Mouse (Mus musculus): ENCODE data around the gene Tulp2. TPM values are rescaled to one million over a fixed set of nuclear protein-coding genes. Genes with fewer than 3 reads are reported as not detected.

The Tulp2 gene
- polyA plus RNA-seq (2015; fragmentation: Illumina TruSeq; extraction: RNeasy Lipid Tissue Mini Kit (QIAGEN cat#74804); ENCODE audit: low read depth, low replicate concordance) = 0.27 TPM

DNA sequence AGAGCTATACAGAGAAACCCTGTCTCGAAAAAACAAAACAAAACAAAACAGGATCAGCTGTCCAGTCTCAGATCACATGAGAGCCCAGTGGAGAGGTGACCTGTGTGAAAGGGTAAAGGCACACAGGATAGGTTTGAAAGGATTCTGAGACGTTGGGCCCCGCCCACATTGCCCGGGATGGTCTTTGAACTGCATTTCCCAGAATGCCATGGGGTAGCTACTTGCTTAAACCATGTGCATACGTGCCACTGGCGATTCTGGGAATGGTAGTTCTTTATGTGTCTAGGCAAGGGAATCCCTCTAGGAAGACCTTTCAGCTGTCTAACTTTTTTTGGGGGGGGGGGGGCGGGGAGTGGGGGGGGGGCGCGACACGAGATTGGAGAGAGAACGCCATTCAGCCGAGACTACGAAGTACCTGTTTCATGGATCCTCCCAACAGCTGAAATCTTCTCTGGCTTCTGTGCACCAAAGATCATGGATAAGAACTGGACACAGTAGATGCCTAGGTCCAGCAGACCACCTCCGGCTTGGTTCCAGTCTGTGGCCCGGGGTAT is at the start of gene Tulp2:
Gene Tulp2 (plus strand): TSS at position 504 of the 554 bp plus-strand sequence.

GRCm38 (mm10) chr7:45434203-45435015 is 47.3 kb upstream of the Tulp2 start, which contains the start of gene Gys1:
TSS of gene Gys1 (plus strand) at chr7:45434844.

DNA sequence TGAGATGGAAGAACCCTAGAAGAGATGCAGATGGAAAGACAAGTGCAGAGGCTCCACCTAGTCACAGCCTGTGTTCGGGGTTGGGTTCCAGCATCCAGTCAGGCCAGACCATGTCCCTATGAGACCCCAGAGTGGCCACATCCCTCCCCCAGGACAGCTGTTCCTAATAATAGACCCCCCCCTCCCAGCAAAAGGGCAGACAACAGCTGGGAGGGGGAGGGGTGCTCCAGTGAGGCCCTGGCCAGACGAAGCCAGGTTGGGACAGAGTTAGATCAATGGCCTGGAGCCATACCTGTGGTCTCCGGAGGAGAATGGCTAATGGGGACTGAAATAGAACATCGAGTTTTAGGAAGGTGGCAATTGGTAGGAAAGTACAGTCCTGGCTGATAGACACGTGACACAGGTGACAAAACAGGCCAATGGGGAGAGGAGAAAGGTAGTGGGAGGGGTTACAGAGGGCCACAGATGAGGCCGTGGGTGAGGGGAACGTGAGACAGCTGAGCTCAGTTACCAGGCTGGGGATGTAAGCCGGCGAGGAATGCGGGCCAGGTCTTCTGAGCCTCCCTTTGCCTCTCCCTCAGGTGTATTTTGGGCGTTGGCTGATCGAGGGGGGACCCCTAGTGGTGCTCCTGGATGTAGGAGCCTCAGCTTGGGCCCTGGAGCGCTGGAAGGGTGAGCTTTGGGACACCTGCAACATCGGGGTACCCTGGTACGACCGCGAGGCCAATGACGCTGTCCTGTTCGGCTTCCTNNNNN is 44.0 kb upstream of the Tulp2 start, which contains the start of gene Ruvbl2:
Gene Ruvbl2 (minus strand): TSS at position 576 of the 756 bp plus-strand sequence.

DNA sequence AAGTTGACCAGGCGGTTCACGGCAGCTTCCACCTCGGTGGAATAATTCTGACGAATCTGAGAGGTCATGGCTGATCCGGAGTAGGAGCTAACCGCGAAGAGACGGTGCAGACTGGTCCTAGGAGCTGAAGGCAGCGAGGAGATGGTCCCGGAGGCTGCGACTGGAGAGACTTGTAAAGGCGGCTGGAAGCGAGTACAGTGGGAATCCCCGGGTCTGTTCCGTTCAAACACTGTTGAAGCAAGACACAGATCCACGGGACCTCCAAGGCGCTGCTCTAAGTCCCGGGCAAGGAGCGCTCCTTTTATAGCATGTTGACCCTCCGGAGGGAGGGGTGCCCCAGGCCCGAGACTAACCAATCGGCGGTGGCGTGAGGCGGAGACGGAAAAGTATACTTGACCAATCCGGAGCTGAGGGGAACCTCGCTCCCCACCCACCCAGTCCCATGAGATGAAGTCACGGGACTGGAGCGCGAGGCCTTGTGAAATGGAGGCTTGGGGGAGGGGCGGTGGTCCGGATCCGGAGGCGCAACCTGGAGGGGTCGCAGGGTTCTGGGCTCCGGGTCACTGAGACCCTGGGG is 22.0 kb upstream of the Tulp2 start, which contains the start of gene Ftl1:
Gene Ftl1 (minus strand): TSS at position 321 of the 577 bp plus-strand sequence.

GRCm38 (mm10) chr7:45466283-45467089 is 15.2 kb upstream of the Tulp2 start, which contains the start of gene Bax:
TSS of gene Bax (minus strand) at chr7:45466898.

DNA sequence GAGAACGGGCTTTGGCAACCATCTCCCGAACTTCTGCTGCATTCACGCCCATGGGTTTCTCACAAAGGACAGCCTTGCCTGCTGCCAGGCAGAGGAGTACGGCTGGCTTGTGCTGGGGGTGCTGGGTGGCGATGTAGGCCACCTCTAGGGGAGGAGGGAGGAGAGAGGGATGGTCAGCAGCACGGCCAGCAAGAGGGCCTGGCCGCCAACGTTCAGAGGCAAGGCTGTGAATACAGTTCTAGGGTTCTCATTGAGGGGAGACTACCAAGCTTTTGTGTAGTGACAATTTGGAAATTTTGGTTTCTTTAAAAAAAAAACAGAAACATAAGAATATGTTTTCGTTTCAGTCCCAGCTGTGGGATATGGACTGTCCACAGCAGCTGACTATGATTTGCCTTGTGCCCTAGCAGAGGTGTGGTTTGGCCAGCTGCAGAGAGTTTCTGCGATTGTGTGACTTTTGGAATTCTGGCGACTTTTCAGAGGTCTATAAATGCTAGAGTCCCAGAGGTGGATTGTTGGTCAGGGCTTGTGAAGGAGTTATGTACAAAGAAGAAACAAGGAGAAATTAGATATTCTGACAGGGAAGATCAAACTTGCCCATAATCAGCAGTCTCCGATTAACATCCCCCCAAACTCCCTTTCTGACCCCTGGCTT is 5.2 kb downstream of the Tulp2 start, which contains the start of gene Gm45808:
Gene Gm45808 (minus strand): TSS at position 51 of the 655 bp plus-strand sequence.

GRCm38 (mm10) chr7:45488293-45489204 is 6.9 kb downstream of the Tulp2 start, which contains the start of gene Dhdh:
TSS of gene Dhdh (minus strand) at chr7:45488805.

GRCm38 (mm10) chr7:45509912-45510787 is 28.5 kb downstream of the Tulp2 start, which contains the start of gene Nucb1:
TSS of gene Nucb1 (minus strand) at chr7:45510406.

DNA sequence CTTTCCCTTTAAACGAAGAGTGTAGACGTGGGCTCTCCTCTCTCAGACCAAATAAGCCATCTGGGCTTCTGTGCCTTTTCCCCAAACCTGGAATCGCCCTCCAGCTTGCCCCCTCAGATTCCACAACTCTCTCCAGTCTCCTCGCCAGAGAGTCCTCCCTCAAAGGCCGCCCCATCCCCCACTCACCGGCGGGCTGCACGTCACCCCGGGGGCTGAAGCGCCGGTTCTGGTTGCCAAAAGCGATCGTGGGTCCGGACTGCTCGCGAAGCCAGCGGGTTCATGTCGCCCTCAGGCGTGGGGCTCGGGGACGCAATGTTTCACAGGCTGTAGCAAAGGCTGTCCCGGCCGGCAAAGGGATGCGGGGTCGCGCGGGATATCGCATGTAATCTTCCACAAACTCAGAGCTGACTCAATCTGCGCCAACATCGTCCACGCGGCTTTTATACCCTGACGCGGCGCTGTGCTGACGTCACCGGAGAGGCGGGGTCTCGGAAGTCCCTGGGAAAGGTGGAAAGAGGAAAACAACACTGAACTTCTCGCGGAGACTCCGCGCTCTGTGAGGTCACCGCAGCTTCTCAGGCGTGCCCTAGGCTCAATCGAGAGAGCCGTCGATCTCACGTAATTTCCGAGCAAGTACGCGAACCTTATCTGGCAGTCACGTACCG is 44.3 kb downstream of the Tulp2 start, which contains the start of the genes Ppp1r15a and Plekha4:
Gene Ppp1r15a (minus strand): TSS at position 460 of the 665 bp plus-strand sequence.
Gene Plekha4 (plus strand): TSS at position 522 of the 665 bp plus-strand sequence.

GRCm38 (mm10) chr7:45554744-45555143 is 73.1 kb downstream of the Tulp2 start, which contains the start of gene Hsd17b14:
TSS of gene Hsd17b14 (plus strand) at chr7:45554893.

DNA sequence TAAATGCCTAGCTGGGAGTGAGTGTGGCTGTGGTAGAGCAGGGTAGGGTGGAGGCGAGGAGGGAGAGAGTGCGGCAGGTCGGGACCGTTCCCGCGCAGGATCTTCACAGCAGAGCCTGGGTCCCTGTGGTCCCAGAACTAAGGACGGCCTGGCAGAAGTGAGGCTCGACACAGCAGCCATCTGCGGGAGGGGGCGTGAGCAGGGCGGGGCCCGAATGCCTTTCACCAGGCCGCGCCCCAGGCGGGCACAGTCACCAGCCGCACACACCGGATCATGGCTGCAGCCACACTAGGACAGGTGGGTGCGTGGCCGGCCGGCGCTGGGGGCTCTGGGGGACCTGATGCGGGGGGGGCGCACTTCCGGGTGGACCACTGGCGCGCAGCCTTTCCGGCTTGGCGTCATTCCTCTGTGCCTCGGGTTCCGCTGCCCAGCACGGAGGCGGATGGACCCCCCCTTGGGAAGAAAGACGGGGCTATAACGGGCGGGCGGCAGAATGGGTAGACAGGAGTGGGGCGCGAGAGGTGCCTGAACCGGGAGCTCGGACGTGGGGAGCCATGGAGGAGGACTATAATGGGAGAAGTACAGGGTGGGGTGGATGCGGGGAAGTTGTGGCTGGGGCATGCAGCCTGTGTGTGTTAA is 88.5 kb downstream of the Tulp2 start, which contains the start of gene Bcat2:
Gene Bcat2 (plus strand): TSS at position 51 of the 639 bp plus-strand sequence.

Other genes starting within 250 kb of the Tulp2 start
- 3.8 TPM for gene Cd37, start 242.8 kb upstream of the Tulp2 start, polyA plus RNA-seq (2015; fragmentation: Illumina TruSeq; extraction: RNeasy Lipid Tissue Mini Kit (QIAGEN cat#74804); ENCODE audit: low read depth, low replicate concordance)
- 1.2 TPM for gene Slc6a16, start 240.8 kb upstream of the Tulp2 start, polyA plus RNA-seq (2015; fragmentation: Illumina TruSeq; extraction: RNeasy Lipid Tissue Mini Kit (QIAGEN cat#74804); ENCODE audit: low read depth, low replicate concordance)
- not detected for gene Slc6a21, start 204.4 kb upstream of the Tulp2 start, polyA plus RNA-seq (2015; fragmentation: Illumina TruSeq; extraction: RNeasy Lipid Tissue Mini Kit (QIAGEN cat#74804); ENCODE audit: low read depth, low replicate concordance)
- gene Trpm4, start 148.1 kb upstream of the Tulp2 start, polyA plus RNA-seq (2015; fragmentation: Illumina TruSeq; extraction: RNeasy Lipid Tissue Mini Kit (QIAGEN cat#74804); ENCODE audit: low read depth, low replicate concordance) = 19.6 TPM
- gene Hrc, start 146.6 kb upstream of the Tulp2 start, polyA plus RNA-seq (2015; fragmentation: Illumina TruSeq; extraction: RNeasy Lipid Tissue Mini Kit (QIAGEN cat#74804); ENCODE audit: low read depth, low replicate concordance) = 0.54 TPM
- 84.5 TPM for gene Ppfia3, start 114.9 kb upstream of the Tulp2 start, polyA plus RNA-seq (2015; fragmentation: Illumina TruSeq; extraction: RNeasy Lipid Tissue Mini Kit (QIAGEN cat#74804); ENCODE audit: low read depth, low replicate concordance)
- gene Lin7b, start 111.3 kb upstream of the Tulp2 start, polyA plus RNA-seq (2015; fragmentation: Illumina TruSeq; extraction: RNeasy Lipid Tissue Mini Kit (QIAGEN cat#74804); ENCODE audit: low read depth, low replicate concordance) = 167 TPM
- gene Snrnp70, start 86.1 kb upstream of the Tulp2 start, polyA plus RNA-seq (2015; fragmentation: Illumina TruSeq; extraction: RNeasy Lipid Tissue Mini Kit (QIAGEN cat#74804); ENCODE audit: low read depth, low replicate concordance) = 309 TPM
- not detected for gene Kcna7, start 76.2 kb upstream of the Tulp2 start, polyA plus RNA-seq (2015; fragmentation: Illumina TruSeq; extraction: RNeasy Lipid Tissue Mini Kit (QIAGEN cat#74804); ENCODE audit: low read depth, low replicate concordance)
- not detected for gene Ntf5, start 68.2 kb upstream of the Tulp2 start, polyA plus RNA-seq (2015; fragmentation: Illumina TruSeq; extraction: RNeasy Lipid Tissue Mini Kit (QIAGEN cat#74804); ENCODE audit: low read depth, low replicate concordance)
- gene Lhb, start 61.1 kb upstream of the Tulp2 start, polyA plus RNA-seq (2015; fragmentation: Illumina TruSeq; extraction: RNeasy Lipid Tissue Mini Kit (QIAGEN cat#74804); ENCODE audit: low read depth, low replicate concordance) = not detected
- gene Gys1, start 47.0 kb upstream of the Tulp2 start, polyA plus RNA-seq (2015; fragmentation: Illumina TruSeq; extraction: RNeasy Lipid Tissue Mini Kit (QIAGEN cat#74804); ENCODE audit: low read depth, low replicate concordance) = 14.8 TPM
- 40.3 TPM for gene Ruvbl2, start 43.8 kb upstream of the Tulp2 start, polyA plus RNA-seq (2015; fragmentation: Illumina TruSeq; extraction: RNeasy Lipid Tissue Mini Kit (QIAGEN cat#74804); ENCODE audit: low read depth, low replicate concordance)
- gene Ftl1, start 22.0 kb upstream of the Tulp2 start, polyA plus RNA-seq (2015; fragmentation: Illumina TruSeq; extraction: RNeasy Lipid Tissue Mini Kit (QIAGEN cat#74804); ENCODE audit: low read depth, low replicate concordance) = 586 TPM
- 77.2 TPM for gene Bax, start 15.0 kb upstream of the Tulp2 start, polyA plus RNA-seq (2015; fragmentation: Illumina TruSeq; extraction: RNeasy Lipid Tissue Mini Kit (QIAGEN cat#74804); ENCODE audit: low read depth, low replicate concordance)
- gene Gm45808, start 4.9 kb downstream of the Tulp2 start, polyA plus RNA-seq (2015; fragmentation: Illumina TruSeq; extraction: RNeasy Lipid Tissue Mini Kit (QIAGEN cat#74804); ENCODE audit: low read depth, low replicate concordance) = not detected
- gene Dhdh, start 6.9 kb downstream of the Tulp2 start, polyA plus RNA-seq (2015; fragmentation: Illumina TruSeq; extraction: RNeasy Lipid Tissue Mini Kit (QIAGEN cat#74804); ENCODE audit: low read depth, low replicate concordance) = 6.1 TPM
- 90.0 TPM for gene Nucb1, start 28.5 kb downstream of the Tulp2 start, polyA plus RNA-seq (2015; fragmentation: Illumina TruSeq; extraction: RNeasy Lipid Tissue Mini Kit (QIAGEN cat#74804); ENCODE audit: low read depth, low replicate concordance)
- gene Ppp1r15a, start 44.4 kb downstream of the Tulp2 start, polyA plus RNA-seq (2015; fragmentation: Illumina TruSeq; extraction: RNeasy Lipid Tissue Mini Kit (QIAGEN cat#74804); ENCODE audit: low read depth, low replicate concordance) = 17.3 TPM
- gene Plekha4, start 44.5 kb downstream of the Tulp2 start, polyA plus RNA-seq (2015; fragmentation: Illumina TruSeq; extraction: RNeasy Lipid Tissue Mini Kit (QIAGEN cat#74804); ENCODE audit: low read depth, low replicate concordance) = 2.7 TPM
- not detected for gene Hsd17b14, start 73.0 kb downstream of the Tulp2 start, polyA plus RNA-seq (2015; fragmentation: Illumina TruSeq; extraction: RNeasy Lipid Tissue Mini Kit (QIAGEN cat#74804); ENCODE audit: low read depth, low replicate concordance)
- 17.1 TPM for gene Bcat2, start 88.3 kb downstream of the Tulp2 start, polyA plus RNA-seq (2015; fragmentation: Illumina TruSeq; extraction: RNeasy Lipid Tissue Mini Kit (QIAGEN cat#74804); ENCODE audit: low read depth, low replicate concordance)
- gene Fgf21, start 133.6 kb downstream of the Tulp2 start, polyA plus RNA-seq (2015; fragmentation: Illumina TruSeq; extraction: RNeasy Lipid Tissue Mini Kit (QIAGEN cat#74804); ENCODE audit: low read depth, low replicate concordance) = not detected
- not detected for gene Fut1, start 135.4 kb downstream of the Tulp2 start, polyA plus RNA-seq (2015; fragmentation: Illumina TruSeq; extraction: RNeasy Lipid Tissue Mini Kit (QIAGEN cat#74804); ENCODE audit: low read depth, low replicate concordance)
- gene Izumo1, start 139.9 kb downstream of the Tulp2 start, polyA plus RNA-seq (2015; fragmentation: Illumina TruSeq; extraction: RNeasy Lipid Tissue Mini Kit (QIAGEN cat#74804); ENCODE audit: low read depth, low replicate concordance) = not detected
- gene Rasip1, start 145.6 kb downstream of the Tulp2 start, polyA plus RNA-seq (2015; fragmentation: Illumina TruSeq; extraction: RNeasy Lipid Tissue Mini Kit (QIAGEN cat#74804); ENCODE audit: low read depth, low replicate concordance) = 4.0 TPM
- gene Mamstr, start 158.1 kb downstream of the Tulp2 start, polyA plus RNA-seq (2015; fragmentation: Illumina TruSeq; extraction: RNeasy Lipid Tissue Mini Kit (QIAGEN cat#74804); ENCODE audit: low read depth, low replicate concordance) = 4.0 TPM
- 0.31 TPM for gene Fut2, start 184.5 kb downstream of the Tulp2 start, polyA plus RNA-seq (2015; fragmentation: Illumina TruSeq; extraction: RNeasy Lipid Tissue Mini Kit (QIAGEN cat#74804); ENCODE audit: low read depth, low replicate concordance)
- 5.4 TPM for gene Ntn5, start 202.1 kb downstream of the Tulp2 start, polyA plus RNA-seq (2015; fragmentation: Illumina TruSeq; extraction: RNeasy Lipid Tissue Mini Kit (QIAGEN cat#74804); ENCODE audit: low read depth, low replicate concordance)
- 1.1 TPM for gene Sec1, start 212.5 kb downstream of the Tulp2 start, polyA plus RNA-seq (2015; fragmentation: Illumina TruSeq; extraction: RNeasy Lipid Tissue Mini Kit (QIAGEN cat#74804); ENCODE audit: low read depth, low replicate concordance)
- 234 TPM for gene Car11, start 218.0 kb downstream of the Tulp2 start, polyA plus RNA-seq (2015; fragmentation: Illumina TruSeq; extraction: RNeasy Lipid Tissue Mini Kit (QIAGEN cat#74804); ENCODE audit: low read depth, low replicate concordance)
- gene Dbp, start 223.2 kb downstream of the Tulp2 start, polyA plus RNA-seq (2015; fragmentation: Illumina TruSeq; extraction: RNeasy Lipid Tissue Mini Kit (QIAGEN cat#74804); ENCODE audit: low read depth, low replicate concordance) = 80.7 TPM
- 458 TPM for gene Rpl18, start 233.6 kb downstream of the Tulp2 start, polyA plus RNA-seq (2015; fragmentation: Illumina TruSeq; extraction: RNeasy Lipid Tissue Mini Kit (QIAGEN cat#74804); ENCODE audit: low read depth, low replicate concordance)
- gene Sphk2, start 236.1 kb downstream of the Tulp2 start, polyA plus RNA-seq (2015; fragmentation: Illumina TruSeq; extraction: RNeasy Lipid Tissue Mini Kit (QIAGEN cat#74804); ENCODE audit: low read depth, low replicate concordance) = 18.2 TPM
- gene Fam83e, start 239.3 kb downstream of the Tulp2 start, polyA plus RNA-seq (2015; fragmentation: Illumina TruSeq; extraction: RNeasy Lipid Tissue Mini Kit (QIAGEN cat#74804); ENCODE audit: low read depth, low replicate concordance) = not detected
- gene Spaca4, start 243.9 kb downstream of the Tulp2 start, polyA plus RNA-seq (2015; fragmentation: Illumina TruSeq; extraction: RNeasy Lipid Tissue Mini Kit (QIAGEN cat#74804); ENCODE audit: low read depth, low replicate concordance) = not detected